Mouse (Mus musculus) hindbrain, embryonic 16.5 days (tissue): Measurements from ENCODE around the gene Dlg1. TPM values are rescaled to one million over a fixed set of nuclear protein-coding genes. Genes with fewer than 3 reads are reported as not detected.

Experiments used
- ATAC-seq: fragments of 200-750 bp; cut with Nextera tagmentation; 2 replicates; pipeline ENCODE4 v1.8.0; 2017; ENCODE audit warnings: moderate TSS enrichment, moderate library complexity
- H3K27ac ChIP-seq: fragments of 300-500 bp; sonication (generic); 2 replicates; pipeline ENCODE4 v1.5.1; 2014; ENCODE audit warnings: low read depth, mild to moderate bottlenecking, control low read depth, low read length, moderate library complexity
- H3K27me3 ChIP-seq: fragments of 300-500 bp; sonication (generic); replicated peaks from 2 replicates; pipeline ENCODE4 v1.6.1; 2014; ENCODE audit warnings: low read length; ENCODE audit not compliant: control insufficient read depth, insufficient read depth
- H3K36me3 ChIP-seq: fragments of 300-500 bp; sonication (generic); 2 replicates; pipeline ENCODE4 v1.6.1; 2014; ENCODE audit warnings: mild to moderate bottlenecking, low read length, moderate library complexity, mixed read lengths; ENCODE audit not compliant: control insufficient read depth, insufficient read depth
- H3K4me1 ChIP-seq: fragments of 300-500 bp; sonication (generic); 2 replicates; pipeline ENCODE4 v1.6.1; 2014; ENCODE audit warnings: low read depth, low read length; ENCODE audit not compliant: control insufficient read depth, insufficient read depth
- H3K4me2 ChIP-seq: fragments of 300-500 bp; sonication (generic); 2 replicates; pipeline ENCODE4 v1.6.1; 2014; ENCODE audit warnings: mild to moderate bottlenecking, low read length, control low read depth, moderate library complexity
- H3K4me3 ChIP-seq: fragments of 300-500 bp; sonication (generic); 2 replicates; pipeline ENCODE4 v1.5.1; 2014; ENCODE audit warnings: mild to moderate bottlenecking, low read length, control low read depth, moderate library complexity
- H3K9ac ChIP-seq: fragments of 300-500 bp; sonication (generic); 2 replicates; pipeline ENCODE4 v1.6.1; 2014; ENCODE audit warnings: low read depth, mild to moderate bottlenecking, control low read depth, low read length, moderate library complexity
- H3K9me3 ChIP-seq: fragments of 300-500 bp; sonication (generic); 2 replicates; pipeline ENCODE4 v1.6.1; 2014; ENCODE audit warnings: mild to moderate bottlenecking, low read length, moderate library complexity; ENCODE audit not compliant: control insufficient read depth
- WGBS: fragments of 180-500 bp; shearing (Covaris S2); extraction: QIAGEN DNeasy Blood & Tissue Kit; methylation state at CpG from one replicate; pipeline ENCODE4 v1.1.7; 2014; 5-methylcytosine and 5-hydroxymethylcytosine counted together
- polyA plus RNA-seq: library from polyadenylated mRNA; unstranded; fragments of >200 nt; fragmentation: Nextera tagmentation; extraction: Ambion mirVana; gene quantifications from 2 replicates; pipeline ENCODE4 v1.2.1, GENCODE M21; 2015

Dlg1 gene
- polyA plus RNA-seq, 1 experiment from 2014 or later, result 12.7 TPM

DNA sequence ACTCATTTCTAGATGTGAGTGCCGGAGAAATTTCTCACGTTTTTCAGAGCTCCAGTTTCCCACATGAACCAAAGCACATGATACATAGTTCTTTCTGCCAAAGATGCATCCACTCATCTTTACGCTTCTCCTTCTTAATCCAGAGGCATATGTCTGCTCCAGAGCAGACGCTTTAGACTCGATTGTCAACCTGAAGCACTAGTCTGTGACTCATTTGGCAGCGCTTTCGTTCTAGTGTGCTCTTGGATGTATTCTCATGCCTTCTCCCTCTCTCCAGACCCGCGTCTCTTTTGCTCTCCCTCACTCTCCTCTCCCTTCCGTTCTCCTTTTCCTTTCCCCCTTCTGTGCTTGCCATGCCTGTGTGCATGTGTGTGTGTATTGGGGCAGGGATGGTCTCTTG lies 112.7 kb downstream of the Dlg1 start:
- Histone ChIP-seq H3K27me3 (no peaks in the 10 kb centered on the region), H3K36me3 (no peaks in the 10 kb centered on the region), H3K4me1 (no peaks in the 10 kb centered on the region), H3K27ac (no peak overlapping the region), H3K9ac (no peak overlapping the region), H3K9me3 (no peaks in the 10 kb centered on the region), H3K4me3 (no peak overlapping the region), H3K4me2 (no peak overlapping the region)
- WGBS, result 87% methylated on average over 10 of the region's 10 CpGs
- no peak for ATAC-seq

DNA sequence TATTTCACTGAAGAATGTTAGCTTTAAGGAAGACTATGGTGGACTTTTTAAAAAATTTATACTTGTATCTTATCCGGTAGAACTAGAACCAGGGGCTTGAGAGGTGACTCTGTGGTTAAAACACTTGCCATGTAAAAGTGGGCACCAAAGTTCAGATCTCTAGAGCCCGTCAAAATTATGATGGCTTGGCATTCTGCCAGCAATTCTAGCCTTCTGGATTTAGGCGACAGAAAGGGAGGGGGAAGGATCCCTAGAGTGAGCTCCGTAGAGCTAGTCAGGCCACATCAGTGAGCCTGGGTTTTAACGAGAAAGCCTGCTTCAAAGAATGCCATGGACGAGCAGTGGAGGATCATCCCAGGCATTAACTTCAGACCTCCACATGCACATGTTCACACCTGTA lies 117.8 kb downstream of the Dlg1 start:
- no peaks in the 10 kb centered on the region for H3K9me3 ChIP-seq
- no peaks in the 10 kb centered on the region for H3K27me3 ChIP-seq
- H3K4me3 ChIP-seq, result no peak overlapping the region
- no peak overlapping the region for H3K4me2 ChIP-seq
- H3K9ac ChIP-seq, result no peak overlapping the region
- H3K36me3 ChIP-seq, result no peaks in the 10 kb centered on the region
- 60% methylated on average over 6 of the region's 6 CpGs for WGBS
- H3K4me1 ChIP-seq, result no peaks in the 10 kb centered on the region
- no peak overlapping the region for H3K27ac ChIP-seq
- no peak for ATAC-seq

DNA sequence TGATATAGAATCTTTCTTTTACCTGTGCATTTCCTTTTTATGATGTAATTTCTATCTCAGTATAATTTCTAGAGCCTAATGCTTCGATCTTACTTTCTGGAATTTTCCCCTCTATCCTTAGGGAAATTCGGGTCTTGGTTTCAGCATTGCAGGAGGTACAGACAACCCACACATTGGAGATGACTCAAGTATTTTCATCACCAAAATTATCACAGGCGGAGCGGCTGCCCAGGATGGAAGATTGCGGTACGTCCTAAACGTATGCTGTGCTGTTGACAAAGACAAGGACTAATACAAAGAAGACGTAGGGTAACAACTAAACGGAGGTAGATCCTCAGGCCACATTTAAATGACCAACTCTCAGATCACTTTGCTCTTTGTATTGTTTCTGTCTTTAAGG lies 126.8 kb downstream of the Dlg1 start:
- no peak for ATAC-seq
- H3K36me3 ChIP-seq, result no peaks in the 10 kb centered on the region
- H3K27ac ChIP-seq, result no peak overlapping the region
- no peak overlapping the region for H3K4me3 ChIP-seq
- no peaks in the 10 kb centered on the region for H3K9me3 ChIP-seq
- H3K4me1 ChIP-seq, result no peaks in the 10 kb centered on the region
- no peaks in the 10 kb centered on the region for H3K27me3 ChIP-seq
- no peak overlapping the region for H3K9ac ChIP-seq
- WGBS, result 92% methylated on average over 9 of the region's 9 CpGs
- no peak overlapping the region for H3K4me2 ChIP-seq

DNA sequence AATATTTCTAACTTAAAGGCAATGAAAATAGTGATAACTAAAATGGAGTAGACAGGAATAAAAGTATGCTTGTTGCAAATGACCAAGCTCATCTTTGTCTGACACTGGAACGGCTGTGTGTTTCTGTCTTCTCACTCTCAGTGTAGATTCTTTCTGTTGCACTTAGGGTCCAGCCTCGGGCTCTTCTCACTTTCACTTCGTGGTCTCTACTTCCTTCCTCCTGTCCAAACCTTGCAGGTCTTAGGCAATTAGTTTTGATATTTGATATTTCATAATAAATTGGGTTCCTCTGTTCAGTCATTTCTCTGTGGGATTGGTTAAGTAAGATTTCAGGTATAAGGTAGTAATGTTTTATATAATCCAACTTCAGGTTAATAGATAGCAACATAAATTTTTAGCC lies 140.4 kb downstream of the Dlg1 start:
- Histone ChIP-seq H3K9me3 (no peaks in the 10 kb centered on the region), H3K4me3 (no peak overlapping the region), H3K36me3 (peaks cover 3% of the 10 kb centered on the region), H3K4me1 (no peaks in the 10 kb centered on the region), H3K9ac (no peak overlapping the region), H3K27ac (no peak overlapping the region), H3K4me2 (no peak overlapping the region), H3K27me3 (no peaks in the 10 kb centered on the region)
- no peak for ATAC-seq
- 92% methylated on average over 3 of the region's 3 CpGs for WGBS

DNA sequence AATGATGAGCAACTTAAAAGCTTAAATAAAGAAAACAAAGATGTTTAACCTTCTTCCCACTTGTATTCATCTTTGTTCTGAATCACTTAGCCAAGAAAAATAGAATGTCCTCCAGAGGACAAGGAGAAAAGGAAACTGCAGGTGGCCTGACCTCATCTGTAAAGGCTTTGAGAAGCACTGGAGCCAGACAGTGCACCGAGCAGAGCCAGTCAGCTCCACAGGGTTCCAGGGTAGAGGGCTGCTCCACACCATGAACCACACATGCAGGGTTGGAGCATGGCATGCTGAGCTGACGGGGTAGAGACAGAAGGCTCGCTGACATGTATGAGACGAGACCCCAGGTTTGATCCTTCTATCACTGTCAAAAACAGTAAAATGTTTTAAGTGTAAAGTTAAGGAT lies 162.8 kb downstream of the Dlg1 start:
- Histone ChIP-seq H3K4me3 (no peak overlapping the region), H3K27me3 (no peaks in the 10 kb centered on the region), H3K36me3 (no peaks in the 10 kb centered on the region), H3K9me3 (no peaks in the 10 kb centered on the region), H3K4me1 (peaks cover 2% of the 10 kb centered on the region), H3K9ac (no peak overlapping the region), H3K4me2 (no peak overlapping the region), H3K27ac (no peak overlapping the region)
- WGBS, result 16% methylated on average over 4 of the region's 4 CpGs
- ATAC-seq, result no peak

DNA sequence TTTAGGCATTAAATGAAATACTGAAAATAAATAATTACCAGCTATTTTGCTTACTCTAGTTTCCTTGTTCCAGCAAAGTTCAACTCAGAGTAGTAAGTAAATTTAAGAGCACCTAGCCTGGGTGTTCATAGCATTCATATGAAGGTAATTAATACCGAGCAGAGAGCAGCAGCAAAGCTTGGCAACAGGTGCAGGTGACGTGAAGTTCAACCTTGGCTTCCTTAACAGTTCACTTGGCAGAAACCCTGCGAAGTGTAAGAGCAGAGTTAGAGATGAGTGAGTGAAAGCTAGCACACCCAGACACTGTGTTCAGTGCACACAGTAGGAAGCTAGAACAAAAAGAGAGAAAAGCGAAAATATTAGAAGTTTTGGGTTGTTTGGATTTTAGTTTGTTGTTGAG lies 167.5 kb downstream of the Dlg1 start:
- Histone ChIP-seq H3K27ac (no peak overlapping the region), H3K9ac (no peak overlapping the region), H3K27me3 (no peaks in the 10 kb centered on the region), H3K36me3 (no peaks in the 10 kb centered on the region), H3K4me2 (no peak overlapping the region), H3K9me3 (no peaks in the 10 kb centered on the region), H3K4me3 (no peak overlapping the region), H3K4me1 (peaks cover 2% of the 10 kb centered on the region)
- ATAC-seq, result no peak
- WGBS, result 91% methylated on average over 4 of the region's 4 CpGs

DNA sequence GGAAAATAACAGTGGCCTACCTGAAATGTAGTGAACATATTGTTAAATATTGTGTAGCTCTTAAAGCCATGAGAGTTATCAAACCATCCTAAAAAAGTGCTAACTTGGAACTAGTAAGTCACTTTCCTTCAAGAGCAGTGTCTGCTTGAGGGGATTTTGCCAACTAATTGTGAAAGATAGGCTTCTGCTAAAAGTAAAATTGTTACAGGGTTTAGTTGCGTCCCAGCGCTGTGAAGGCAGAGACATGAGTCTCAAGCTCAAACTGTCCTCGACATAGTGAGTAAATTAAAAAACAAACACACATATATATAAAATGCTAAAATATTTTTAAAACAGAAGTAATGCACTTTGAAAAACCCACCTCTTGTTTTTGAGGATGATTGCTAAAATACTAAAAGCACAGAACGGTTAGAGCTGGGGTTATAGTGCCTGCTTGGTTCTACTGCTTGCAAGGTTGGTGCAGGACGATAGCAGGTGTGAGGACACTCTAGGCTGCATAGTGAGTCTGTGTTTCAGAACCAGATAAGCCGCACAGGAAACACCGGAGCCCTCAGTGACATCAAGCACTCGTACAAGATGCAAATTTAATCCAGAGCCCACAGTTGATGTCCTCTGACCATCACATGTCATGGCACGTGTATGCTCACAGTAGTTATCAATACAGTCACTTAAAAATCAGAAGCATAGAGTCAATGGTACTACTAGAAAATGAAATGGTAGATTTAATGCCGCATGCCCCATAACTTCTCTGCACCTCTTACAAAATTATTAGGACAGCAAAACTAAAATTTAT lies 169.6 kb downstream of the Dlg1 start:
- no peak overlapping the region for H3K27ac ChIP-seq
- no peaks in the 10 kb centered on the region for H3K36me3 ChIP-seq
- H3K4me2 ChIP-seq, result no peak overlapping the region
- 93% methylated on average over 10 of the region's 10 CpGs for WGBS
- no peaks in the 10 kb centered on the region for H3K4me1 ChIP-seq
- H3K9me3 ChIP-seq, result no peaks in the 10 kb centered on the region
- H3K4me3 ChIP-seq, result no peak overlapping the region
- H3K27me3 ChIP-seq, result no peaks in the 10 kb centered on the region
- ATAC-seq, result no peak
- no peak overlapping the region for H3K9ac ChIP-seq

DNA sequence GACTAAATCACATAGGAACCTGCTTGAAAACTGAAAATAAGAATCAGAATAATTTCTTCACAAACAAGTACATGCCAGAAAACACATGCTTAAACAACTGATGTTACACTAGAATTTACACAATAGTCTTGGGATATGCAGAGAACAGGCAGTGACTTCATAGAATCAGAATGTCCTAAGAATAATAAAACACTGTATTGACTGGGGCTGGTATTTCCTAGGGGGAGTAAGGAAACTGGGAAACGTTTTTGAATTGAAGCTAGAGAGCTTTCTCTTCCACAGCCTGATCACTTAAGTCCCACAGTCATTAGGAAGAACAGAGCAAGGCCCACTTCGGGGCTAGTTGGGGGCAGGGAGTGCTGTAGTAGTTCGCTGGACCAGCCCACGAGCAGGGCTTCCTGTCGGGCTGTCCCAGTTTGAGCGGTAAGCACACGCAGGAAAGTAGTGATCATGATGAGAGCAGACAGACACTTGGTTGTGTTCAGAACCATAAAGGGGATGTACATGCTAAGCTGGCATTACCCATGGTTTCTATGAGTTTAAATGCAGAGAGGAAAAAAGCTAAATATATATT lies 170.9 kb downstream of the Dlg1 start:
- no peak overlapping the region for H3K4me2 ChIP-seq
- no peak for ATAC-seq
- no peak overlapping the region for H3K9ac ChIP-seq
- H3K4me3 ChIP-seq, result no peak overlapping the region
- no peak overlapping the region for H3K27ac ChIP-seq
- 72% methylated on average over 7 of the region's 7 CpGs for WGBS
- H3K9me3 ChIP-seq, result no peaks in the 10 kb centered on the region
- no peaks in the 10 kb centered on the region for H3K27me3 ChIP-seq
- no peaks in the 10 kb centered on the region for H3K4me1 ChIP-seq
- H3K36me3 ChIP-seq, result no peaks in the 10 kb centered on the region

DNA sequence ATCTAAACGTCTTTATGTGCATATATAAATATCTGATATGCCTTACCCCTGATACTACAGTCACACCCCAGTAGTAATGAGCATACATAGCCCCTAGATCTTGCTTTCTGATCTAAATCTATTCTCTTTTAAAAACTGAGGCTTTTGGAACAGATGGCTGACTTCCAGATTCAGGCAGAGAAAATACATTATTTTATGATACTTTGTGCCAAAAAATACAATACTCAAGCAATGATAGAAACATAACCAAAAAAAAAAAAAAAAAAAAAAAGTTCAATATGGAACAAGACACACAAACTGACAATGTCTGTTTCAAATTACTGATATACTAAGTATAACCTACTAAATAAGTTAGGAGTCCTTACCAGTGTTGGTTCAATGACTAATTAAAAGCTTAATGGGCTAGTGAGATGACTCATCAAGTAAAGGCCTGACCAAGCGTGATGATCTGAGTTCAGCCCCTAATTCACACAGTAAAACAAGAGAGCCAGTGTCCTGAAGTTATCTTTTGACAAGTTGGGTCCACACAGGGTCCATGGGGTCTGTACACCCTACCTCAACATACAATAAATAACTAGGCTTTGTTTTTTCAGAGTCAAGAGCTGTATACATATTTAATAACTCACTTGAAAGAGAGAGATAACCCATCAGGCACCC lies 171.5 kb downstream of the Dlg1 start:
- Histone ChIP-seq H3K27me3 (no peaks in the 10 kb centered on the region), H3K4me2 (no peak overlapping the region), H3K9ac (no peak overlapping the region), H3K9me3 (no peaks in the 10 kb centered on the region), H3K36me3 (no peaks in the 10 kb centered on the region), H3K4me1 (no peaks in the 10 kb centered on the region), H3K4me3 (no peak overlapping the region), H3K27ac (no peak overlapping the region)
- no peak for ATAC-seq
- 72% methylated on average over 2 of the region's 2 CpGs for WGBS
